Mouse (Mus musculus) CH12.LX (cell line): ENCODE measurements at regions not wholly inside any gene's neighbourhood (a gene's known extent, or its start where the extent isn't known, plus 50 kb on each side); places are given as distances from the start of the nearest gene placed in this dataset.

Experiments
- DNase-seq: peaks from one replicate; pipeline ENCODE4 v3.0.0-alpha.2; 2013; ENCODE audit errors: extremely low read depth
- H3K27ac ChIP-seq: 2 replicates; pipeline ENCODE4 v1.5.1; 2012; ENCODE audit warnings: low read depth, mild to moderate bottlenecking, control low read depth, moderate library complexity; ENCODE audit not compliant: insufficient read depth
- H3K27me3 ChIP-seq: replicated peaks from 2 replicates; pipeline ENCODE3; 2012; ENCODE audit warnings: inconsistent platforms
- H3K36me3 ChIP-seq, 2 experiments: replicated peaks in 1 of 2; 2 replicates each; pipeline versions ENCODE3 to v1.6.1; 2012; ENCODE audit warnings: inconsistent platforms in 1 of 2, low read length in 1 of 2, mild to moderate bottlenecking in 1 of 2, mixed read lengths in 1 of 2, moderate library complexity in 1 of 2; ENCODE audit not compliant: control insufficient read depth in 1 of 2, insufficient read depth in 1 of 2
- H3K4me1 ChIP-seq, 2 experiments: 2 replicates each; pipeline ENCODE4 v1.6.1; 2012; ENCODE audit warnings: inconsistent platforms in 1 of 2, moderate library complexity in 1 of 2; ENCODE audit not compliant: insufficient read depth in 2 of 2, control insufficient read depth in 1 of 2
- H3K4me2 ChIP-seq: 2 replicates; pipeline ENCODE4 v1.6.1; 2012; ENCODE audit warnings: low read depth, mild to moderate bottlenecking, control low read depth; ENCODE audit not compliant: poor library complexity, insufficient read depth, severe bottlenecking
- H3K4me3 ChIP-seq, 3 experiments: fragments of 150-350 bp in 1 of 3; sonication (generic) in 1 of 3; replicated peaks in 1 of 3; 2 replicates each; pipeline versions ENCODE3 to v1.5.1; 2011 to 2012; ENCODE audit warnings: low read depth in 2 of 3, low read length in 2 of 3, mild to moderate bottlenecking in 2 of 3, moderate library complexity in 2 of 3, control low read depth in 1 of 3, improper control_type of control experiment in 1 of 3, inconsistent platforms in 1 of 3, mixed read lengths in 1 of 3; ENCODE audit not compliant: poor library complexity in 1 of 3
- H3K79me2 ChIP-seq: replicated peaks from 2 replicates; pipeline ENCODE4 v1.6.1; 2012; ENCODE audit warnings: mild to moderate bottlenecking, moderate library complexity; ENCODE audit not compliant: control insufficient read depth, poor library complexity, insufficient read depth, severe bottlenecking; ENCODE audit errors: extremely low read depth
- H3K9ac ChIP-seq: 2 replicates; pipeline ENCODE4 v1.6.1; 2012; ENCODE audit warnings: low read depth, mild to moderate bottlenecking, control low read depth, moderate library complexity; ENCODE audit not compliant: insufficient read depth
- H3K9me3 ChIP-seq: replicated peaks from 2 replicates; pipeline ENCODE3; 2012; ENCODE audit warnings: low read length, inconsistent platforms, mixed read lengths
- BHLHE40 ChIP-seq: IDR thresholded peaks from 2 replicates; pipeline ENCODE4 v1.6.1; 2011; ENCODE audit warnings: mild to moderate bottlenecking, low read depth, low read length, improper control_type of control experiment
- CHD1 ChIP-seq: IDR thresholded peaks from 2 replicates; pipeline ENCODE4 v1.6.1; 2012; ENCODE audit warnings: low read depth, low read length, improper control_type of control experiment, inconsistent platforms
- CHD2 ChIP-seq: IDR thresholded peaks from 2 replicates; pipeline ENCODE4 v1.6.1; 2011; ENCODE audit warnings: low read length, improper control_type of control experiment
- E2F4 ChIP-seq: IDR thresholded peaks from 2 replicates; pipeline ENCODE4 v1.6.1; 2011; ENCODE audit warnings: low read depth, low read length, improper control_type of control experiment; ENCODE audit not compliant: insufficient replicate concordance
- EP300 ChIP-seq: IDR thresholded peaks from 2 replicates; pipeline ENCODE4 v1.6.1; 2011; ENCODE audit warnings: low read length, improper control_type of control experiment
- GABPA ChIP-seq: IDR thresholded peaks from 2 replicates; pipeline ENCODE4 v1.6.1; 2012; ENCODE audit warnings: low read depth, low read length, improper control_type of control experiment, inconsistent platforms; ENCODE audit not compliant: insufficient replicate concordance
- JUN ChIP-seq: IDR thresholded peaks from 2 replicates; pipeline ENCODE4 v1.6.1; 2011; ENCODE audit warnings: low read depth, mild to moderate bottlenecking, low read length, improper control_type of control experiment, moderate library complexity; ENCODE audit not compliant: insufficient read depth
- JUND ChIP-seq: conservative IDR thresholded peaks from 2 replicates; pipeline ENCODE4 v1.6.1; 2011; ENCODE audit warnings: low read depth, low read length, improper control_type of control experiment
- KAT2A ChIP-seq: IDR thresholded peaks from 2 replicates; pipeline ENCODE4 v1.6.1; 2012; ENCODE audit warnings: low read length, improper control_type of control experiment, inconsistent platforms; ENCODE audit not compliant: insufficient replicate concordance
- MAFK ChIP-seq: IDR thresholded peaks from 2 replicates; pipeline ENCODE4 v1.6.1; 2011; ENCODE audit warnings: low read length, improper control_type of control experiment; ENCODE audit not compliant: insufficient replicate concordance
- MAX ChIP-seq: IDR thresholded peaks from 2 replicates; pipeline ENCODE4 v1.6.1; 2011; ENCODE audit warnings: low read length, improper control_type of control experiment
- MAZ ChIP-seq: IDR thresholded peaks from 2 replicates; pipeline ENCODE4 v1.6.1; 2012; ENCODE audit warnings: low read depth, mild to moderate bottlenecking, inconsistent platforms, low read length, improper control_type of control experiment, moderate library complexity
- MEF2A ChIP-seq: IDR thresholded peaks from 2 replicates; pipeline ENCODE4 v1.6.1; 2014; ENCODE audit warnings: low read depth, mild to moderate bottlenecking, inconsistent platforms, low read length, improper control_type of control experiment, borderline replicate concordance
- NRF1 ChIP-seq: IDR thresholded peaks from 2 replicates; pipeline ENCODE4 v1.6.1; 2014; ENCODE audit warnings: low read depth, mild to moderate bottlenecking, inconsistent platforms, low read length, improper control_type of control experiment, moderate library complexity
- POLR2A ChIP-seq: IDR thresholded peaks from 2 replicates; pipeline ENCODE4 v1.6.1; 2011; ENCODE audit warnings: low read depth, mild to moderate bottlenecking, improper control_type of control experiment, low read length
- POLR2AphosphoS2 ChIP-seq: IDR thresholded peaks from 2 replicates; pipeline ENCODE4 v1.6.1; 2011; ENCODE audit warnings: low read depth, low read length, improper control_type of control experiment
- RAD21 ChIP-seq: IDR thresholded peaks from 2 replicates; pipeline ENCODE4 v1.6.1; 2011; ENCODE audit warnings: low read depth, mild to moderate bottlenecking, low read length, improper control_type of control experiment, moderate library complexity
- SIN3A ChIP-seq: IDR thresholded peaks from 2 replicates; pipeline ENCODE4 v1.6.1; 2012; ENCODE audit warnings: low read length, improper control_type of control experiment, inconsistent platforms
- SMC3 ChIP-seq: IDR thresholded peaks from 2 replicates; pipeline ENCODE4 v1.6.1; 2011; ENCODE audit warnings: low read depth, low read length, improper control_type of control experiment
- TCF12 ChIP-seq: IDR thresholded peaks from 2 replicates; pipeline ENCODE4 v1.6.1; 2014; ENCODE audit warnings: low read depth, mild to moderate bottlenecking, inconsistent platforms, low read length, improper control_type of control experiment
- UBTF ChIP-seq: IDR thresholded peaks from 2 replicates; pipeline ENCODE4 v1.6.1; 2012; ENCODE audit warnings: low read depth, mild to moderate bottlenecking, inconsistent platforms, low read length, improper control_type of control experiment, moderate library complexity
- USF1 ChIP-seq: IDR thresholded peaks from 2 replicates; pipeline ENCODE4 v1.6.1; 2014; ENCODE audit warnings: low read depth, mild to moderate bottlenecking, inconsistent platforms, low read length, improper control_type of control experiment
- ZKSCAN1 ChIP-seq: IDR thresholded peaks from 2 replicates; pipeline ENCODE4 v1.6.1; 2012; ENCODE audit warnings: low read depth, inconsistent platforms, low read length, improper control_type of control experiment, borderline replicate concordance
- ZMIZ1 ChIP-seq: IDR thresholded peaks from 2 replicates; pipeline ENCODE4 v1.6.1; 2012; ENCODE audit warnings: low read depth, mild to moderate bottlenecking, inconsistent platforms, low read length, improper control_type of control experiment
- ZNF384 ChIP-seq: IDR thresholded peaks from 2 replicates; pipeline ENCODE4 v1.6.1; 2012; ENCODE audit warnings: low read depth, low read length, improper control_type of control experiment, inconsistent platforms
- dilution Hi-C: fragments of 300-500 bp; cut with MboI; formaldehyde crosslinking; loops from 2 replicates; pipeline ENCODE4 v1.14.3; 2020; ENCODE audit warnings: low sequenced_read_pairs; ENCODE audit not compliant: extremely low pct_unique_long_range_greater_than_20kb, extremely low pct_ligation_motif_present
- in situ Hi-C: fragments of 300-500 bp; cut with MboI; formaldehyde crosslinking; loops from 3 replicates; pipeline ENCODE4 v1.14.3; 2019; ENCODE audit warnings: low sequenced_read_pairs, low pct_ligation_motif_present, low pct_unique_long_range_greater_than_20kb, mixed read lengths

DNA sequence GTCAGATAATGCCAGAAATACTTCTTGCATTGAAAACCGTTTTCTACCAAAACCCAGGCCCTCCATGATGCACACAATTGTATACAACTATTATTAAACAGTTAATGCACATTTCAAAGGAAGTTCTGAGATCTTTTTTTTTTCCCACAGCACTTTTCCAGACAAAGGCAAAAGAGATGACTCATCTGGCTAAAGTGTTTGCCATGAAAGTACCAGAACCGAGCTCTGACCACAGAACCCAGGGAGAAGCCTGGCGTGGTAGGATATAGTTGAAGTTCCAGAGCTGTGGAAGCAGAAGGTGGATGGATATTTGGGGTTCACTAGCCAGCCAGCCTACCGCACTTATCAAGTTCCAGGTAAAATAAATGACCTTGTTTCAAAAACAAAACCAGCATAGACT lies 146.0 kb downstream of the Nuak1 start:
- Histone ChIP-seq H3K9ac (no peak overlapping the region), H3K4me3 (no peak overlapping the region), H3K27ac (no peak overlapping the region), H3K27me3 (no peaks in the 10 kb centered on the region), H3K9me3 (no peaks in the 10 kb centered on the region), H3K79me2 (no peaks in the 10 kb centered on the region), H3K36me3 (no peaks in the 10 kb centered on the region), H3K4me2 (no peak overlapping the region), H3K4me1 (peaks cover 0 to 9% of the 10 kb centered on the region in 2 experiments; a peak in 1 of 4 replicates)
- dilution Hi-C loops, result no loop called here
- no peak for DNase-seq
- in situ Hi-C loops, result no loop called here
- TF ChIP-seq MAFK, result no peak
- TF ChIP-seq E2F4, result no peak
- no peak for TF ChIP-seq BHLHE40
- no peak for TF ChIP-seq POLR2AphosphoS2
- no peak for TF ChIP-seq ZNF384
- no peak for TF ChIP-seq MAX
- TF ChIP-seq ZMIZ1, result no peak
- TF ChIP-seq UBTF, result no peak
- no peak for TF ChIP-seq SMC3
- TF ChIP-seq CHD1, result no peak
- TF ChIP-seq EP300, result no peak
- no peak for TF ChIP-seq GABPA
- no peak for TF ChIP-seq JUND

GRCm38 (mm10) chr10:84296168-84296567 lies 144.2 kb downstream of the Nuak1 start:
- Histone ChIP-seq H3K27ac (no peak overlapping the region), H3K9ac (no peak overlapping the region), H3K4me3 (no peak overlapping the region), H3K9me3 (no peaks in the 10 kb centered on the region), H3K27me3 (no peaks in the 10 kb centered on the region), H3K4me1 (peaks cover 0 to 9% of the 10 kb centered on the region in 2 experiments; a peak in 1 of 4 replicates), H3K36me3 (no peaks in the 10 kb centered on the region), H3K79me2 (no peaks in the 10 kb centered on the region), H3K4me2 (no peak overlapping the region; the same call in 1 of the 2 replicates)
- TF ChIP-seq NRF1 (no peak), MEF2A (no peak), USF1 (no peak), JUND (no peak), ZKSCAN1 (no peak), KAT2A (no peak), JUN (no peak), UBTF (no peak), CHD2 (no peak), TCF12 (no peak), E2F4 (no peak), MAZ (no peak), MAX (no peak), SIN3A (no peak), POLR2A (no peak), RAD21 (no peak)
- in situ Hi-C loops, result no loop called here
- dilution Hi-C loops, result no loop called here
- DNase-seq, result no peak
